Mouse (Mus musculus) testis, postnatal 10 days (tissue): ENCODE data around the gene Vars.
A peak's percentile ranks its signal among the peaks of the same experiment; 100 is the strongest.
"Not testable (repeated sequence)": the region's sequence is repeated elsewhere in the genome, so short reads cannot be mapped to it uniquely, and the experiment has no call there.

Experiments
- DNase-seq: peaks from one replicate; pipeline ENCODE4 v3.0.0; 2021; ENCODE audit warnings: low spot score

The Vars gene

GRCm38 (mm10) chr17:34972069-34972749 is 28.6 kb upstream of the Vars start, which contains the start of the genes Hspa1a and Hspa1l:
Gene Hspa1a, minus strand, starts transcription at chr17:34972156.
Gene Hspa1l, plus strand, starts transcription at chr17:34972703.
- peak; percentile 80 for DNase-seq

- DNase-seq: no peak
Measured at GRCm38 (mm10) chr17:34975581-34976492, 24.9 kb upstream of the Vars start.

- DNase-seq: no peak
Measured at GRCm38 (mm10) chr17:34977000-34977399, 23.8 kb upstream of the Vars start.

GRCm38 (mm10) chr17:34978239-34978638 is 22.5 kb upstream of the Vars start:
- no peak for DNase-seq

GRCm38 (mm10) chr17:34979631-34980030 is 21.2 kb upstream of the Vars start:
- DNase-seq: no peak

GRCm38 (mm10) chr17:34980655-34981054 is 20.1 kb upstream of the Vars start:
- no peak for DNase-seq

- DNase-seq: peak; percentile 90
Measured at GRCm38 (mm10) chr17:34981690-34982180, 19.1 kb upstream of the Vars start, which contains the start of gene Lsm2. Gene Lsm2, plus strand, starts transcription at chr17:34981862.

- DNase-seq: no peak
Measured at GRCm38 (mm10) chr17:34982328-34982727, 18.5 kb upstream of the Vars start.

- no peak for DNase-seq
Measured at GRCm38 (mm10) chr17:34984218-34984617, 16.6 kb upstream of the Vars start.

GRCm38 (mm10) chr17:34994751-34995150 is 6.0 kb upstream of the Vars start:
- DNase-seq: no peak

- DNase-seq: not testable (repeated sequence)
Measured at GRCm38 (mm10) chr17:34995192-34995591, 5.6 kb upstream of the Vars start.

- not testable (repeated sequence) for DNase-seq
Measured at GRCm38 (mm10) chr17:34995927-34996326, 4.9 kb upstream of the Vars start.

GRCm38 (mm10) chr17:34996411-34997141 is 4.2 kb upstream of the Vars start:
- no peak for DNase-seq

- no peak for DNase-seq
Measured at GRCm38 (mm10) chr17:34997142-34997483, 3.7 kb upstream of the Vars start.

GRCm38 (mm10) chr17:34998526-34999430 is 2.0 kb upstream of the Vars start:
- no peak for DNase-seq

- not testable (repeated sequence) for DNase-seq
Measured at GRCm38 (mm10) chr17:34999871-35000716, 693 bp upstream of the Vars start.

GRCm38 (mm10) chr17:35001452-35002152 is 815 bp downstream of the Vars start:
- DNase-seq: peak; percentile 52

- no peak for DNase-seq
Measured at GRCm38 (mm10) chr17:35002153-35002865, 1.5 kb downstream of the Vars start.
